Mouse (Mus musculus): ENCODE measurements around the gene Plac9a.
"Not testable (repeated sequence)": the region's sequence is repeated elsewhere in the genome, so short reads cannot be mapped to it uniquely, and the experiment has no call there.

Plac9a gene

GRCm38 (mm10) chr14:25903000-25903399, at the start of gene Plac9a:
Plac9a (minus strand) TSS chr14:25903100.
- not testable (repeated sequence) for DNase-seq (ENCODE audit: extremely low spot score, low spot score)

- DNase-seq (ENCODE audit: extremely low spot score, low spot score), result not testable (repeated sequence)
These were observed 35.1 kb upstream of the Plac9a start, which contains the start of gene Cphx1 for GRCm38 (mm10) chr14:25938004-25938403. Cphx1 (plus strand) TSS chr14:25938304.

GRCm38 (mm10) chr14:25936867-25937630, 34.1 kb upstream of the Plac9a start:
- not testable (repeated sequence) for DNase-seq (ENCODE audit: extremely low spot score, low spot score)

GRCm38 (mm10) chr14:25927562-25927881, 24.6 kb upstream of the Plac9a start, which contains the start of gene Tmem254a:
Tmem254a (minus strand) TSS chr14:25927672.
- not testable (repeated sequence) for DNase-seq (ENCODE audit: extremely low spot score, low spot score)

- not testable (repeated sequence) for DNase-seq (ENCODE audit: extremely low spot score, low spot score)
These were observed 24.1 kb upstream of the Plac9a start for GRCm38 (mm10) chr14:25926814-25927561.

- not testable (repeated sequence) for DNase-seq (ENCODE audit: extremely low spot score, low spot score)
These were observed 15.7 kb upstream of the Plac9a start for GRCm38 (mm10) chr14:25918427-25919170.

GRCm38 (mm10) chr14:25908976-25909375, 6.1 kb upstream of the Plac9a start:
- not testable (repeated sequence) for DNase-seq (ENCODE audit: extremely low spot score, low spot score)

GRCm38 (mm10) chr14:25907272-25907671, 4.4 kb upstream of the Plac9a start:
- DNase-seq (ENCODE audit: extremely low spot score, low spot score), result not testable (repeated sequence)

- not testable (repeated sequence) for DNase-seq (ENCODE audit: extremely low spot score, low spot score)
These were observed 2.3 kb upstream of the Plac9a start for GRCm38 (mm10) chr14:25905243-25905642.

- DNase-seq (ENCODE audit: extremely low spot score, low spot score), result not testable (repeated sequence)
These were observed 7.2 kb downstream of the Plac9a start for GRCm38 (mm10) chr14:25895686-25896085.

- DNase-seq (ENCODE audit: extremely low spot score, low spot score), result not testable (repeated sequence)
These were observed 8.3 kb downstream of the Plac9a start for GRCm38 (mm10) chr14:25894566-25894965.

GRCm38 (mm10) chr14:25885886-25886285, 17.0 kb downstream of the Plac9a start:
- not testable (repeated sequence) for DNase-seq (ENCODE audit: extremely low spot score, low spot score)

GRCm38 (mm10) chr14:25881769-25882168, 21.1 kb downstream of the Plac9a start:
- not testable (repeated sequence) for DNase-seq (ENCODE audit: extremely low spot score, low spot score)

GRCm38 (mm10) chr14:25876640-25877039, 26.3 kb downstream of the Plac9a start:
- not testable (repeated sequence) for DNase-seq (ENCODE audit: extremely low spot score, low spot score)

GRCm38 (mm10) chr14:25872461-25873415, 30.2 kb downstream of the Plac9a start:
- DNase-seq (ENCODE audit: extremely low spot score, low spot score), result no peak

- DNase-seq (ENCODE audit: extremely low spot score, low spot score), result no peak
These were observed 33.6 kb downstream of the Plac9a start for GRCm38 (mm10) chr14:25869135-25869878.

- DNase-seq (ENCODE audit: extremely low spot score, low spot score), result no peak
These were observed 34.2 kb downstream of the Plac9a start for GRCm38 (mm10) chr14:25868706-25869105.

GRCm38 (mm10) chr14:25867834-25868233, 35.1 kb downstream of the Plac9a start:
- no peak for DNase-seq (ENCODE audit: extremely low spot score, low spot score)

GRCm38 (mm10) chr14:25866832-25867231, 36.1 kb downstream of the Plac9a start:
- no peak for DNase-seq (ENCODE audit: extremely low spot score, low spot score)

GRCm38 (mm10) chr14:25866384-25866783, 36.5 kb downstream of the Plac9a start:
- DNase-seq (ENCODE audit: extremely low spot score, low spot score), result no peak

All from neural tube, embryonic 10.5 days (tissue).